Mouse (Mus musculus): ENCODE data around the gene Id1. TPM values are rescaled to one million over a fixed set of nuclear protein-coding genes. Genes with fewer than 3 reads are reported as not detected.

Gene Id1
- 10 to 100 TPM; 20.6 to 24.5 TPM for total RNA-seq (2021)

DNA sequence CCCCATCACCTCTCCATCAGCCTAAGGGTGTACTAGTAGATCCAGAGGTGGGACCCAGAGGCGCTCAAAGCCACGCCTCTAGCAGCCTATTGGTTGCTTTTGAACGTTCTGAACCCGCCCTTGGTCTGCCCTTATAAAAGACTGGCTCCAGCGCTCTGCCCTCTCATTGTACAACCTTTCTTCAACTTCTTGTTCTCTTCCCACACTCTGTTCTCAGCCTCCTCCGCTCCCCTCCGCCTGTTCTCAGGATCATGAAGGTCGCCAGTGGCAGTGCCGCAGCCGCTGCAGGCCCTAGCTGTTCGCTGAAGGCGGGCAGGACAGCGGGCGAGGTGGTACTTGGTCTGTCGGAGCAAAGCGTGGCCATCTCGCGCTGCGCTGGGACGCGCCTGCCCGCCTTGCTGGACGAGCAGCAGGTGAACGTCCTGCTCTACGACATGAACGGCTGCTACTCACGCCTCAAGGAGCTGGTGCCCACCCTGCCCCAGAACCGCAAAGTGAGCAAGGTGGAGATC is at the start of gene Id1:
Id1 (plus strand) TSS at position 162 of the 512 bp plus-strand sequence.
- DNase-seq (ENCODE audit: extremely low spot score in 1 of 2, low spot score in 2 of 2), result peak; percentile 62 to 90
- intact Hi-C loops (cut with DNase I), result loop anchor here (5.0 kb wide), 1 partner anchor 39 kb away; no protein-coding TSS in a partner anchor

DNA sequence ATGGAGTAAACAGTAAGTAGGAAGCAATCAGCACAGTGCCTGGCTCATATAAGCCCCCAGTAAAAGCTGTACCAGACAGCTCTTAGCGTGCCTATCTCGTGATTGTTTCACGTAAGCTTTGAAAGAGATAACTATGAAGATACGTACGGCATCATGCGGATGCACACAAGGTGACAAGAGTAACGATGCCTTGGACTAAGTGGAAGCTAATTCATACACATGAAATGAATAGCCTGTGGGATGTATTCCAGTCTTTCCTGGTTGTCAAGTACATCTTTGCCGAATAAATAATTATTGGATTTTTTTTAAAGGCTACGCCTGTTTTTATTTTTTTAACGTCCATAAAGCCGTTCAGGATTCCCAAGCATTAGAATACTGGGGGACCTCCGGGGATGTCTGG is 49.7 kb upstream of the Id1 start:
- intact Hi-C loops (cut with DNase I), result no loop called here

DNA sequence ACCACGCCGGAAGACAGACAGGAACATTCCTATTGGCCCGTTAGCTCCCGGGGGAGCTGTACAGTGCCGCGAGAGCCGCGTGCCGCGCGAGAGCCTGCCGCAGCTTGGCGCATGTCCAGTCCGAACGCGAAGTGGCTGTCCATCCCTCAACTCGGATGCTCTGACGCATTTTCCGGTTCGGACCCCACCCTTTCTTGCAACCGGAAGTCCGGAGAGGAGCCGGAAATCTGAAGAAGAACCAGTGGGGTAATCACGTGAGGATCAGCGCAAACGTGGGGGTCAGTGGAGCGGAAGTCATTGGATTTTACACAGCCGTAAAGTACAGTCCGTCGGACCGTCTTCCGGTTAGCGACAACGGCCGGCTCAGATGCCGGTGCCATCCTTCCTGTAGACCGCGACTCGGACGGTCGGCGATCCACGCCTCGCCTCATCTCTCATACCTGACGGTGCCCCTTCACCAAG is 49.2 kb upstream of the Id1 start, which contains the start of gene Mcts2:
Mcts2 (plus strand) TSS at position 230 of the 462 bp plus-strand sequence.
- DNase-seq (ENCODE audit: extremely low spot score in 1 of 2, low spot score in 2 of 2), result peak; percentile 91 to 97
- intact Hi-C loops (cut with DNase I), result no loop called here

More for the DNA sequence above, 49.7 kb upstream of the Id1 start:
- DNase-seq (ENCODE audit: extremely low spot score in 1 of 2, low spot score in 2 of 2), result no peak

DNA sequence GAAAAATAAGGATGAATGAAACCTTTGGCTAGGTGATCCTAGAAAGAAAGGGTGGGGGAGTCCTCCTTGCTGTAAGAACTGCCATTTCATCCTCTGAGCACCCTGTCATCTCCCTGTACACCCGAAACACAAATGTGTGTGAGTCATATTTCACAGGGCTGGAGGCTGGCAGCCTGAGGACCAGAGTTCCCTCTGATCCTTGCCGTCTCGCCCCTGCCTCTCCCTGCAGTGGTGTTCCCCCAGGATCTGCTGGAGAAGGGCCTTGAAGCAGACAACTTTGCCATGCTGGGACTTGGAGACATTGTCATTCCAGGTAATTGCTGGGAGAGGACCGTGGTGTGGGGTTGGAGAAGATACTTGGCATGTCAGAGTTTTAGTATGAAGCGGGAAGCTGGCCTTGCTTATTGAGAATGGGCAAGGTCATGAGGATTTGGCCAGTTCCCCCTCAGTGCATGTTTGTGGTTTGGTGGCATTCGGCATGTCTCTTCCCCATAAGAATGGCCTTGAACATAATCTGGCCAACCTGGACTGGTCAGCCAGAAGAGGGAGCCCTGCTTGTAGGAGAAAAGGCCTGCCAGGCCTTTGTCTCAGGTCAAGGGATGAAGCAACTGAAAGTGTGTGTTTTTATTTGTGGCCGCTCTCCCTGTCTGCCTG is 44.4 kb upstream of the Id1 start:
- intact Hi-C loops (cut with DNase I), result no loop called here
- no peak for DNase-seq (ENCODE audit: extremely low spot score in 1 of 2, low spot score in 2 of 2)

DNA sequence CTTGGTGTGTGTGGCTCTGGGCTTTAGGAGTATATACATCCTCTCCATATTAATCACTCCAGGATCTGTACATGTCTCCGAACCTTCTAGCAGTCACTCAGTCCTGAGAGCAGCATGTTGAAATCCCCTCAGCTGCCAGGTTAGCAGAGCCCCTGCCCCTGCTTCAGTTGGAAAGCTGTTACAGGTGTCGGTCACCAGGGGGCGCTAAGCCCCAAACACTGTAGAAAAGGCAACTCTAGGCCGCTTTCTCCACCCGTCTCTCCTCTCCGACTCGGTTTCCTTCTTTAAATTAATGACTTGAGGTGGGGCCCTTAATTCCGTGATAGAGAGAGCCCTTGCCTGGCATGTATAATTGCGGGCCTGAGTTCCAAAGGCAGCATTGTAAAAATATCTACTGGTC is 42.8 kb upstream of the Id1 start:
- intact Hi-C loops (cut with DNase I), result no loop called here
- peak; percentile 55 to 76 for DNase-seq (ENCODE audit: extremely low spot score in 1 of 2, low spot score in 2 of 2)

DNA sequence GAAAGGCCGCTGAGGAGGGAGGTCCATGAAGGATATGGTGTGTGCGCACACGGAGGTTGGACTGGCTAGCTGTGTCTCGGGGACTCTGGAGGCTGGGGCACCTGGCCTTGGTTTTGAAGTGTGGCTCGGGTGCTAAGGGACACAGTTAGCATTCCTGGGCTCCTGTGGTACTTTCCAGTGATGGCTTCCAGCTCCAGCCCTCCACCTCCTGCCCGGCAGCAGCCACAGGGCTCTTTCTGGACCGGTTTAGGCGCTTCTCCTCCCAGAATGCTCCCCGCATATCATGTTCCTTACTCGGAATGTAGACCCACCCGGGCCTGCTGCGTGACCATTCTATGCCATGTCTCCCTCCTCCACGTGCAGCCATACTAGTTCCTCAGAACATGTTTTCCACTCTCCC is 42.3 kb upstream of the Id1 start:
- intact Hi-C loops (cut with DNase I), result no loop called here
- DNase-seq (ENCODE audit: extremely low spot score in 1 of 2, low spot score in 2 of 2), result no peak

DNA sequence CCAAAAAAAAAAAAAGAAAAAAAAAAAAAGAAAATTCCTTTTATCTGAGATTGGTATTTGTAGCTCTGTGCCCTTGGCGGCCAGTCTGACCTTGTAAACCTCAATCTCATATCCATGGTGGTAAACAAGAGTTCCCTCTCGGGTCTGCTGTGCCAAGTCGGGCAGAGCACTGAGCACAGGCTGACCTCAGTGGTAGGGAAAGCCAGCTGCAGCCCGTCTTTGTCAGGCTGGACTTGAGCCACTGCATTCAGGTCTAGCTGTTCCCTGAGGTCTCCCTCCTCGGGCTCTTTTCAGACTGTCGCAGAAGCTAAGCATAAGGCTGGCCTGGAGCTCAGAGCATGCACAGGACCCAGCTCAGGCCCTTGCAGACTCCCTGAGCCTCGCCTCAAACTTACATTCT is 41.3 kb upstream of the Id1 start:
- no peak for DNase-seq (ENCODE audit: extremely low spot score in 1 of 2, low spot score in 2 of 2)
- intact Hi-C loops (cut with DNase I), result loop anchor here (1.0 to 5.0 kb wide), 2 partner anchors 43 to 137 kb away; partner anchors contain the start of genes Bcl2l1 and Id1

DNA sequence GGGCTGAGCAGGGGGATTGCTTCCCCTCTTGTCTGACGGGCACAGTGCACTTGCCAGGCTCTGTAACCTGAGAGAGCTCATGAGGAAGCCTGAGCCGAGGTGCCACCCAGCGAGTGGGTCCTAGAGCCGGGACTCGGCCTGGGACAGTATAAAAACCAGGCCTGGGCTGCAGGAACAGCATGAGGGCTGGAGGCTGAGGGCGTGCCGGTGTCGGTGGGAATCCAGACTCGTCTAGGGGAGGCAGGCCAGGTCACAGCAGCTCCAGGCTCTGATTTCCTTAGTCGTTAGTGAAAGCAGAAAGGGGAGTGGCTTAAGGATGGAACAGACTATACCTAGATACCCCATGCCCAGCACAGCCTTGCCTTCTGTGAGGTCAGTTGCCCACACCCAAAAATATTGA is 40.0 kb upstream of the Id1 start:
- no peak for DNase-seq (ENCODE audit: extremely low spot score in 1 of 2, low spot score in 2 of 2)
- intact Hi-C loops (cut with DNase I), result loop anchor here (2.0 to 5.0 kb wide), 2 partner anchors 41 to 71 kb away; partner anchors contain the start of gene Id1

DNA sequence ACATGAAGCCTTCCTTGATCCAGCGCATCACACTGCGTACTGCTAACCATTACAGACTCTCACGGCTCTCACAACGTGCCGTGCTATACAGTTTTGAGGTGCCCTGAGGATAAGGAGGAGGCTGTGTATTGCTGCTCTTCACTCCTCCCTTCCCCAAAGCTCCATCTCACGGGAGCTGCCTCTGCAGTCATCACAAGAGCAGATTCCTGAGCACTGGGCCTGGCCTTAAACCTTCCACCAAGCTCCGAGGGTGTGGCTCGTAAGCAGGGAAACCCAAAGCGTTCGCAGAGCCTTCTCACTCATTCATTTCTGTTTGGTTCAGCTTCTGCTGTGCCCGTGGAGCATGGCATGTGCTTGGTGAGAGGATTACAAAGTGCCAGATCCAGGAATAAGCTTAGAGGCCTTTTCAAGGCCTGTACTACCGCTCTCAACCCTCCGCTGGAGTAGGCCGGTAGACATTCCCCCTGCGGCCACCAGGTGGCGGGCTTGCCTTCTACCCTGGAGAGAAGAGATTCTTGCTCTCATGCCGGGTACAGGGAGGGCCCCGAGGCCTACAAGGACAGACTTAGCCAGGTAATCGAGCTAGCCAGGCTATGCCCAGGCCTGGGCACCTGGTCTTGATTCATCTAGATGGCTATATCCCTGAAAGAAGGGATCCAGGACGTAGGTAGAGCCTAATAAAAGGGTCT is 39.4 kb upstream of the Id1 start:
- intact Hi-C loops (cut with DNase I), result loop anchor here (2.0 to 5.0 kb wide), 2 partner anchors 41 to 70 kb away; partner anchors contain the start of gene Id1
- DNase-seq (ENCODE audit: extremely low spot score in 1 of 2, low spot score in 2 of 2), result peak; percentile 90 to 92

DNA sequence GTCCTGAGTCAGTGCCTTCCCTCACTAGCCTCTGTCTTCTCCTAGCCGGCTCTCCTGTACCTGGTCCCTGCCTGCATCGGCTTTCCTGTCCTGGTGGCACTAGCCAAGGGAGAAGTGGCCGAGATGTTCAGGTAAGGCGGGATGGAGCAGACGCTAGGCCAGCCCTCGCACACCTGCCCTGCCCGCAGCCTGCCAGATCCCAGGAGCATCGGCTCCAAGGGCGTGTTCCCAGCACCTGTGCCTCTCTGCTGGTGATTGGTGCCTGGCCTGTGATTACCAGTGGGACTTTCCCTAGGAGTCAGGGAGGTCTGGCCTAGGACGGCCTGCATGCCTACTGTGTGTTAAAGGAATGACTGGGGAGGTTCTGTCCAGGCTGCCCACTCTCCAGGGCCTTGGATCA is 35.9 kb upstream of the Id1 start:
- intact Hi-C loops (cut with DNase I), result no loop called here
- DNase-seq (ENCODE audit: extremely low spot score in 1 of 2, low spot score in 2 of 2), result no peak

DNA sequence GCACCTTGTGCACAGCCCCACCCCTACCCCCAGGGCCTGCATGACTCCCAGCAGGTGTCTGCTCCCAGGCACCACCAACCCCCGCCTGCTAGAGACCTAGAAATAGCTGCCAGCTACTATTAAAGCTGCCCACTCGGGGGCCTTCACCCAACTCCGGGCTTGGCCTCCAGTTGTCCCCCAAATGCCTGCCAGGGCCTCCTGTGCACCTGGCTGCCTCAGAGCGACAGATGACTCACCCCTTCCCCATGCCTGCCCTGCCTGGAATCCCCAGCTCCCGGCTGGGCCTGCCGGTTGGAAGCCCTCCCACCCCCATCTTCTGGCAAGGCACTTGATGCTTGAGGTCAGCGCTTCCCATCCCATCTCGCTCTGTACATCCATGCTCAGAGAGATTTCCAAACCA is 35.3 kb upstream of the Id1 start:
- intact Hi-C loops (cut with DNase I), result no loop called here
- no peak for DNase-seq (ENCODE audit: extremely low spot score in 1 of 2, low spot score in 2 of 2)

DNA sequence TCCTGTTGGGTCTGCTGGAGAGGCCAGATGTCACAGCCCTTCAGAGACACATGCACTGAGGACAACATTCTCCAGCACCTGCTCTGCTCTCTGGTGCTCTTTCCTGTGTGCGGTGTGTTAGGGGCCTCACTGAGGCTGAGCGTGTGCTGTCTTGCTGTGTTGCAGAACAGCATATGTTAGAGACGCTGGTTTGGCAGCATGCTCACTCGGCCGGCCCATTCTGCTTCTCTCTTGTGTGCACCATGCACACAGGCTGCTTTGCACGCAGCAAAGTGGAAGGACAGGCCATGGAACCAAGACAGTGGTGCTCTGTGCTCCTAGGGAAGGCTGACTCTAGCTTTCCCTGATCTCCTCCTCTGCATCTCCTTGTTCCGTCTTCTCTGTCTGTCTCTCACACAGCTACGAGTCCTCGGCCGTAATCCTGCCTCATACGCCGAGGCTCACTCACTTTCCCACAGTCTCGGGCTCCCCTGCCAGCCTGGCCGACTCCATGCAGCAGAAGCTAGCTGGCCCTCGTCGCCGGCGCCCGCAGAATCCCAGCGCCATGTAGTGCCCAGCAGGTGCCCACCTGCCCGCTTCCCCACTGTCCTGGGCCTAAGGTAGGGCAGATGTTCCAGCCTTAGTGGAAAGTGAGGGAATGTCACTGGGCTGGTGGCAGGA is 32.3 kb upstream of the Id1 start:
- no peak for DNase-seq (ENCODE audit: extremely low spot score in 1 of 2, low spot score in 2 of 2)
- intact Hi-C loops (cut with DNase I), result no loop called here

DNA sequence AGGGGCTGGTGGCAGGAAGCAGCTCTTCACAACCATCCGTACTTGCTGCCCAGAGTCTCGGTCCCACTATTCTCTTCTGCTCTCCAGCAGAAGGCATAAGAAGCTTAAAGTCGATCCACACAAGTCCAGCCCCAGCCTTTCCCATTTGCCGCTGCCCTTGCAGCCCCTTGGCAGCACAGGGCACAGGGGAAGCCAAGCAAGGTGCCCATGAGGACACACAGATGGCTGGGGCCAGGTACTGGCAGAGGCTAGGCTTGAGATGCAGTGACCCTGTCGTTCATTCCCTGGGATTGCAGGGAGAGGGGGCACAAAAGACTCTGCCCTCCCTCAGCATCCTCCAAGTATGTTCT is 31.8 kb upstream of the Id1 start:
- DNase-seq (ENCODE audit: extremely low spot score in 1 of 2, low spot score in 2 of 2), result no peak
- intact Hi-C loops (cut with DNase I), result no loop called here

DNA sequence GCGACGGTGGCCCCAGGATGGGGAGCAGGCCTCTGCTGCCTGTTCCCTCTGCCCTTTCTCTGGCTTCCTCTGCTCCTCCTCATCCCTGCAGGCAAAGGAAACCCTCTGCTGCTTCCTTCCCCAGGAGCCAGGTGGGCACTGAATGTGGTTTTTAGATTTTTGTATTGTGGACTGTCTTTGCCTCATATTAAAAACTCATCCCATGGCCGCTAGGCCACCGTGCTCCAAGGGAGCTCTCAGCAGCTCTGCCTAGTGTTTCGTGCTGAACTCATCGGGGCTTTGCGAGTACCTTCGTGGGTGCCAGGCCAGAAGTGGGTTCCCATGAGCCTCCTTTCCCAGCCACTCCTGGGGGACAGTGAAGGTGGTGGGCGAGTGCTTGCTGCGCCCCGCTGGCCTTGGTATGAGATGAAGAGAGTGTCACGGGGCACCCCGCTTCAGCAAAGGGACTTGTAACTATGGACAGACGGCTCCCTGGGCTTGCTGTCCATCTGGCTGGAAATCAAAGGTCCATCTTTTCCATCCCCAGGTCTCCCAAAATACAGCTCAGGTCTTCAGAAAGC is 31.2 kb upstream of the Id1 start:
- DNase-seq (ENCODE audit: extremely low spot score in 1 of 2, low spot score in 2 of 2), result no peak
- intact Hi-C loops (cut with DNase I), result no loop called here

DNA sequence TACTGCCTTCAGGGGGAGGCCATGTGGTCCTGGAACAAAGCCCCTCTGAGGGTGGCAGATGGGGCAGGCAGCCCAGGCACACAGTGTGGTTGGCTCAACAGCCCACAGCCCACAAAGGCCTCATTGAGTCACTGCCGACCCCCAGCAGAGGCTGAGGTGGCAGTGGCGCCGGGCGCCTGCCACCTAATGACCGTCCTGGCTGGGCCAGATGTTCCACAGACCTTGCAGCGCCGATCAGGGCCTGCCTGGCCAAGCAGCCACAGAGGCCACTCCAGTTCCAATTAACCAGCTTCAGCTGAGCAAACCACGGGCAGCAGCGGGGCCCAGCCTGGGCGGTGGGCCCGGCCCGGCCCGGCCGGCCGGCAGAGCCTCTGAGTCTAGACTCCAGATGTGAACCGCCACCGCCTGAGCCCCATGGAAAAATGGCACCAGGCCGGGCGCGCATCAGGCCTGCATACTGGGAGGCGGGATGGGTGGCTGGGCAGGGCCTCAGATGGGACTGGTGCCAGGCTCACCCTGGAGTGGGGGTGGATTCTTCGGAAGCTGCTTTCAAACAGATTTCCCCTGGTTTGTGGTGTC is 30.0 kb upstream of the Id1 start:
- DNase-seq (ENCODE audit: extremely low spot score in 1 of 2, low spot score in 2 of 2), result peak; percentile 40 to 86
- intact Hi-C loops (cut with DNase I), result no loop called here

DNA sequence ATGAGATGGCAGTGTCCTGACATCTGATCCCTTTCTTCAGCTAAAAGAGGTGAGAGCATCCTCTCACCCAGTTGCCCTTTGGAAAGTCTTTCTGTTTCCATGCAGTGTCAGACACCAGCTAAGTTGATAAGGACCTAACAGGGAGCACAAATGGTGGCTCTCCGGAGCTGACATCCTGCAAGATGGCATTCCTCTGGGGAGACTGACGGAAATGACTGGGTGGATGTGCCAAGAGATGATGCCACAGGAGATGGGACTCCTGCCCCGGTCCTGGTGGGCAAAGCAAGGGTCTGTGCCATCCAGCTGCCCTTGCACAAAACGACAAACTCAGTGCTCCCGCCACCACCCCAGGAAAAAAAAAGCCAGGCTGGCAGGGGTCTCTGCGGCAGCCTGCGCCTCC is 28.9 kb upstream of the Id1 start:
- DNase-seq (ENCODE audit: extremely low spot score in 1 of 2, low spot score in 2 of 2), result no peak
- intact Hi-C loops (cut with DNase I), result no loop called here

DNA sequence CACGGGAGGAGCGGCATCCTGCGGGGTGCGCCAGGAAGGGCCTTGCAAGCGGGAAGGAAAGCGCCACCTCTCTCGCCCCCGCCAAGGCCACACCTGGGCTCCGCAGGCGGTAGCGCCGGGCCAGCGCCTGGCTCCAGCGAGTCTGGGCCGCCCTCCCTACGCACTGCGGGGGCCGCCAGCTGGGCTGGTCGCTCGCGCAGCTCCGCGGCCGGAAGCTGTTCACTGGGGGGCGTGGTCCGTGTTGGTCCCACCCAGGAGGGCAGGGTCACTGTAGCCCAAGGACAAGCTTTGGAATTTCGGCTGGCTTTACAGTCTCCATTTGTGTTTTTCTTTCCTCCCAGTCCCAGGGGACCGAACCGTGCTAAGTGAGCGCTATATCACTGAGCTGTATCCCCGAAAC is 28.4 kb upstream of the Id1 start:
- peak; percentile 66 to 97 for DNase-seq (ENCODE audit: extremely low spot score in 1 of 2, low spot score in 2 of 2)
- intact Hi-C loops (cut with DNase I), result no loop called here

DNA sequence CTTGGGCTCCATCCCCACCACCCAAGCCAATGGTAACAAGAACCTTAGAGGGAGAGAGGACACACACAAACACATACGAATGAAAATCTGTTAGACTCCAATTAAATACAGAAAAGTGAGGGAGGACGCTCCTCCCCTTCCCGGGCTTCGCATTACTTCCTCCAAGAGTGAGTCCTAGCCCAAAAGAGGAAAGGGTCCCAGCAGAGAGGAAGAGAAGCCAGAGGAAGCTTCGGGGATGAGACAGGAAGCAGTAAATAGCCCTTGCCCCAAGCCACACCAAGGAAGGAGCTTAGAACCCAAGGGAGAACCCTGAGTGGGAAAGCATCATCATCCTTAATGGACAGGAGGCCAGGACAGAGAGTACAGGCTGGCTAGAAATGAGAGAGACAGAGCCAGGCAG is 27.0 kb upstream of the Id1 start:
- DNase-seq (ENCODE audit: extremely low spot score in 1 of 2, low spot score in 2 of 2), result no peak
- intact Hi-C loops (cut with DNase I), result no loop called here

DNA sequence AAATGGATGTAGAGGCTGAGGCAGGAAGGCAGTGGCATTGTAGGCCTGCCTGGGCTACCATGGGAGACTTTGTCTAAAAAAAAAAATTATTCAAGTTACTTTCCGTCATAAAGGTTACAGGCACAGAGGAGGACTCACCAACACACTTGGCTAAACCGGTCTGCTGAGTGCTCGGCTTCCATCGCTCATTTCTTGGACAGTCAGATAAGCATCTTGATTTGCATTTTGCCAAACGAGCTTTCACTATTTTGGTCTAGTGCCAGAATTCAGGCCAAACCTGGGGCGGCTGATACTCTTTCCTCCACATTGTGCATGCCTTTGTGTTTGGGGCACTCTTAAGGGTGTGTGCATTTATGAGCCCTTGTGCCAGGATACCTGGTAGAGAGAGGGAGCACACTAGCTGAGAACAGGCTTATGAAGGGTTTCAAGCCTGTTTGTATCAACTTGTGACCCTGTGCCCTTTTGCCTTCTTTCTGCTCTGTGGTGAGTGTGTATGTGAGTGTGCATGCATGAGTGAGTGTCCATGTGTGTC is 19.7 kb upstream of the Id1 start:
- DNase-seq (ENCODE audit: extremely low spot score in 1 of 2, low spot score in 2 of 2), result no peak
- intact Hi-C loops (cut with DNase I), result no loop called here
